Mouse (Mus musculus): ENCODE results near the gene Olfr491.

Olfr491 gene

DNA sequence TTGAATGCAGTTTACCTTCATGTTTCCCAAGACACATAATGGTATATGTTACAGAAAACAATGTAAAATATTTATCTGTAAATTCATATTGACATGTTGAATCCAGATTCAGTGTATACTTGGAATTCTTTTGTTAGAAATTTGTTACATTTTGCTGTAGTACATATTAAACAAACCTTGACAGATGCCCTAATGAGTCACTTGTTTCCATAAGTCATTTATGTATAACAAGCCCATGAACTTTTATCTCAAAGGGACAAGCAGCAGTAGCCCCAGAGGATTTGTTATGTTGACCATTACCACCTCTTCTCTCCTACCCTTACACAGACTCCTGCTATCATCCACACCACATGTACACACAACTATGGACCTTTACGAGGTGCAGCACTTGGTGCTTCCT is at the start of gene Olfr491:
Gene Olfr491, plus strand, starts transcription at position 301 of the 400 bp plus-strand sequence.
- no peak for DNase-seq (ENCODE audit: extremely low read depth, low read depth, low spot score)

GRCm38 (mm10) chr7:108288834-108289233 is 24.4 kb upstream of the Olfr491 start, which contains the start of gene Olfr490:
Gene Olfr490 (minus strand): TSS chr7:108288934.
- DNase-seq (ENCODE audit: extremely low read depth, low read depth, low spot score), result no peak

DNA sequence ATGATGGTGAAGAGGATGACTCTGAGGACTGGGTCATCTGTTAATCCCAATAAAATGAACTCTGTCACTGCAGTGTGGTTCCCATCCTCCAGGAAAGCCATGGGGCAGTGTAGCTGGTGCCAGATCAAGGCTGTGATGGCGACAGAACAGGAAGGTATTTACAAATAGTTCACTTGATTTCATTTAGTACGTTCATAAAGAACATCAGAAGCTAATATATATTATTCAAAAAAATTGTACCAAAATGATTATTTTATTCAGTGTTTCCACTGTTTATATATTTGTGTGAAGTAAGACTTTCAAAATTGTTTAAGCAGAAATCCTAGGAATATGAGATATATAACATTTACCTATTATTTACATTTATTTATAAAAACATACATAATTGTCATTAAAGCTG is 10.3 kb downstream of the Olfr491 start, which contains the start of gene Olfr492:
Gene Olfr492, minus strand, starts transcription at position 101 of the 400 bp plus-strand sequence.
- DNase-seq (ENCODE audit: extremely low read depth, low read depth, low spot score), result no peak

DNA sequence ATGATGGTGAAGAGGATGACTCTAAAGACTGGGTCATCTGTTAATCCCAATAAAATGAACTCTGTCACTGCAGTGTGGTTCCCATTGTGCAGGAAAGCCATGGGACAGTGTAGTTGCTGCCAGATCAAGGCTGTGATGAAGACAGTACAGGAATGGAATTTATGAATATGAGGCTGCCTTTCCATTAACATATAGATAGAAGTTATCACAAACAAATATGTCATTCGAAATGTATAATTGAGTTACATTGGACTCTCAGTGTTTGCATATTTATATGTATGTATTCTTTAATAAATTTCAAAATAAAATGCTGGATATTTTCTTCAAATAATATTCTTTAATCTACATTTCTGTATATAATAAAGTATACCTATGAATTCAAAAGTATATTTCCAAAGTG is 33.6 kb downstream of the Olfr491 start, which contains the start of gene Olfr493:
Gene Olfr493, minus strand, starts transcription at position 101 of the 400 bp plus-strand sequence.
- DNase-seq (ENCODE audit: extremely low read depth, low read depth, low spot score), result no peak

DNA sequence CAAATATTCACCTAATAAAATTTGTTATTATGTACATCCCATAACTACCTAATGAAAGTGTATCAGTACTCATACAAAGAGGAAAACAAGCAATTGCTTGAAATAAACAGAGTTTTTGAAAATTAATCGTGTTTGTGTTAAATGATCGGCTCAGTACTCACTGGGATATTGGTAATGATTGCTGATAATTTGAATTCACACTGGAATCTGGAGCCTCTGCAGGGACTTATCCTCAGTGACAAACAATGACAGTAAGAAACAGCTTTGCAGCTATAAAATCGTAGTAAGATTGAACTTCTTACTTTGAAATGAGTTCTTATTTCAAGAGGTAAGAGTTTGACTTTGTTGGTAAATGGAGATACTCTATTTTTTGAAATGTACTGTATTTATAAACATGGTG is 51.8 kb downstream of the Olfr491 start, which contains the start of gene Olfr494:
Gene Olfr494, plus strand, starts transcription at position 301 of the 400 bp plus-strand sequence.
- DNase-seq (ENCODE audit: extremely low read depth, low read depth, low spot score), result no peak

Data from fat pad, adult 2 months (tissue).